8 mouse cellular contexts compared by ENCODE assay signal in genomic region chr1:21161742-21162141, GRCm38 (mm10). TPM values are rescaled to one million over a fixed set of nuclear protein-coding genes. Genes with fewer than 3 reads are reported as not detected.
DNase-seq lines count a peak whose midpoint lies in the region; ATAC-seq and TF ChIP-seq lines count a peak whose summit lies in the region.
"Had no signal": no experiment of that assay in that cellular context is flagged by ENCODE, and none has a peak within 500 bp of the region (broad histone marks: within the 10 kb centered on the region; RNA-seq: fewer than 3 reads in every experiment).

No protein-coding gene starts in this region.

- peaks cover 11% of the 10 kb centered on the region for H3K27me3 ChIP-seq in Patski
- 0 out of 2 replicates have a peak, but pooled peaks cover 5% of the 10 kb centered on the region for H3K27me3 ChIP-seq in forebrain, embryonic 16.5 days (replicated peaks; ENCODE audit: control insufficient read depth, insufficient read depth, low read length)
- peaks cover 10% of the 10 kb centered on the region; the same call in 1 of the 2 replicates for H3K27me3 ChIP-seq in hindbrain, embryonic 12.5 days

- no peak overlapping the region for H3K9ac ChIP-seq in forebrain, embryonic 16.5 days (replicated peaks; ENCODE audit: low read depth, low read length)
- H3K9ac ChIP-seq in hindbrain, embryonic 12.5 days = no peak overlapping the region

- no peak overlapping the region for H3K4me3 ChIP-seq in forebrain, embryonic 16.5 days (replicated peaks; ENCODE audit: low read length)
- H3K4me3 ChIP-seq in hindbrain, embryonic 12.5 days = no peak overlapping the region
- H3K4me3 ChIP-seq: myocyte had no signal

- H3K36me3 ChIP-seq in forebrain, embryonic 16.5 days (ENCODE audit: control insufficient read depth, insufficient read depth) = no peaks in the 10 kb centered on the region
- H3K36me3 ChIP-seq in hindbrain, embryonic 12.5 days = no peaks in the 10 kb centered on the region

- CTCF ChIA-PET in Patski (lab: Charles Lee) = interaction anchor here (0.9 to 3.6 kb wide), 4 partner anchors 10 to 222 kb away, joined by 3 to 29 read pairs (median 4); no protein-coding TSS in a partner anchor

- no peak overlapping the region for H3K27ac ChIP-seq in forebrain, embryonic 16.5 days (ENCODE audit: low read length)
- H3K27ac ChIP-seq in hindbrain, embryonic 12.5 days = no peak overlapping the region

- H3K4me1 ChIP-seq in forebrain, embryonic 16.5 days (replicated peaks; ENCODE audit: control insufficient read depth, insufficient read depth, low read length) = peaks cover 5% of the 10 kb centered on the region; the same call in 1 of the 2 replicates
- H3K4me1 ChIP-seq in hindbrain, embryonic 12.5 days = peaks cover 6% of the 10 kb centered on the region

- DNase-seq in Patski (ENCODE audit: low read depth, low spot score) = no peak
- peak; percentile 86 to 90 for DNase-seq in layer of hippocampus, postnatal 10 days (ENCODE audit: low spot score in 2 of 2)
- DNase-seq in lung, postnatal 4 days = peak; percentile 29 to 83
- peak; percentile 23 for DNase-seq in spleen, adult 12 weeks (ENCODE audit: low spot score)

- H3K4me2 ChIP-seq in forebrain, embryonic 16.5 days (ENCODE audit: low read length) = no peak overlapping the region
- no peak overlapping the region for H3K4me2 ChIP-seq in hindbrain, embryonic 12.5 days (replicated peaks)

- POLR2A ChIA-PET in Patski (lab: Charles Lee) = no interaction called here

- no peaks in the 10 kb centered on the region for H3K9me3 ChIP-seq in forebrain, embryonic 16.5 days (ENCODE audit: control insufficient read depth, low read length)
- no peaks in the 10 kb centered on the region for H3K9me3 ChIP-seq in hindbrain, embryonic 12.5 days (replicated peaks)

- TF ChIP-seq CTCF in Patski (IDR thresholded peaks at IDR 0.05) = peak; percentile 79

- WGBS in forebrain, embryonic 16.5 days = 18% methylated on average over 5 of the region's 5 CpGs
- 21% methylated on average over 5 of the region's 5 CpGs for WGBS in hindbrain, embryonic 12.5 days

- no peak for ATAC-seq in Patski
- peak; percentile 18; the same call in 1 of the 2 replicates for ATAC-seq in cerebellum, adult (ENCODE audit: insufficient number of reproducible peaks, low FRiP score, low TSS enrichment)
- ATAC-seq in forebrain, embryonic 16.5 days = peak; percentile 53
- ATAC-seq in hindbrain, embryonic 12.5 days (ENCODE audit: low FRiP score) = peak; percentile 39; the same call in 1 of the 2 replicates

- in situ Hi-C loops in Patski (cut with MboI; ENCODE audit: low pct_unique_long_range_greater_than_20kb) = no loop called here

RNA-seq across cellular contexts. Expression of gene Tmem14a, which starts 56.6 kb away (rescaled TPM):
- 8.5 TPM for polyA plus RNA-seq in Patski (2021)
- 16.9 and 20.9 TPM in 2 replicates for polyA plus RNA-seq in forebrain, embryonic 16.5 days (2015; fragmentation: Nextera tagmentation; extraction: Ambion mirVana)
- 13.7 and 15.3 TPM in 2 replicates for polyA plus RNA-seq in hindbrain, embryonic 12.5 days (2016; fragmentation: Nextera tagmentation; extraction: Ambion mirVana)
- 10 to 100 TPM; 19.0 to 20.2 TPM for total RNA-seq in layer of hippocampus, postnatal 10 days (2021)
